ENCODE assay signal across 10 mouse cellular contexts in the genomic region with DNA sequence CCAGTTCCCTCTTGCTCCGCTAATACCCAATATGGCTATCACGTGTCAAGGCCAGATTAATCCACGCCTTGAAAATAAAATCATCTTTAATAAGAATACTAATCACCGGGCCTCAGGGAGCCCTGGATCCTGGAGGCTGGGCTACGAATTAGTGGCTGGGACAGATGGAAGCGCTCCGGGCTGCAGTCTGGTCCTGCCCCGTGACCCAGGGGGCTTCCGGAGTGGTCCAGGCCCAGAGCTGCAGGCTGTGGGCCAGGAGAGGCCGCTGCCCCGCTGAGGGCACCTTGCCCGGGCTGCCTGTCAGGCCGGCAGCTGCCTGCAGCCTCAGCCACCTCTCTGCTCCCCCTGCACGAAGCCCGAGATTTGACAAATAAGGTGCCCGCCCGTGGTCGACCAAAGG. TPM values are rescaled to one million over a fixed set of nuclear protein-coding genes. Genes with fewer than 3 reads are reported as not detected.
DNase-seq lines count a peak whose midpoint lies in the region; ATAC-seq lines count a peak whose summit lies in the region.
"Had no signal": no experiment of that assay in that cellular context is flagged by ENCODE, and none has a peak within 500 bp of the region (broad histone marks: within the 10 kb centered on the region; RNA-seq: fewer than 3 reads in every experiment).

No protein-coding gene starts in this region.

- ATAC-seq in kidney, embryonic 16.5 days (ENCODE audit: low FRiP score, low TSS enrichment): no peak
- no peak for ATAC-seq in hindbrain, embryonic 12.5 days (ENCODE audit: low FRiP score)
- ATAC-seq in neural tube, embryonic 13.5 days (ENCODE audit: low read depth): no peak

- H3K36me3 ChIP-seq in kidney, embryonic 16.5 days (ENCODE audit: insufficient read depth, low read length): no peaks in the 10 kb centered on the region
- H3K36me3 ChIP-seq in hindbrain, embryonic 12.5 days: no peaks in the 10 kb centered on the region
- no peaks in the 10 kb centered on the region for H3K36me3 ChIP-seq in neural tube, embryonic 13.5 days

- peaks cover 7% of the 10 kb centered on the region for H3K4me1 ChIP-seq in kidney, embryonic 16.5 days (ENCODE audit: insufficient read depth, low read length)
- peaks cover 23% of the 10 kb centered on the region for H3K4me1 ChIP-seq in hindbrain, embryonic 12.5 days
- H3K4me1 ChIP-seq in neural tube, embryonic 13.5 days (replicated peaks): peaks cover 51% of the 10 kb centered on the region

- no peak overlapping the region for H3K4me2 ChIP-seq in kidney, embryonic 16.5 days (replicated peaks; ENCODE audit: low read depth, low read length)
- 0 out of 2 replicates have a peak overlapping the region, but pooled peaks have one; percentile 15 for H3K4me2 ChIP-seq in hindbrain, embryonic 12.5 days (replicated peaks)
- no peak overlapping the region; the same call in 1 of the 2 replicates for H3K4me2 ChIP-seq in neural tube, embryonic 13.5 days

- no peak overlapping the region for H3K4me3 ChIP-seq in kidney, embryonic 16.5 days (ENCODE audit: low read length)
- no peak overlapping the region for H3K4me3 ChIP-seq in hindbrain, embryonic 12.5 days
- H3K4me3 ChIP-seq in neural tube, embryonic 13.5 days: no peak overlapping the region

- no peak overlapping the region for H3K27ac ChIP-seq in kidney, embryonic 16.5 days (ENCODE audit: low read length)
- H3K27ac ChIP-seq in hindbrain, embryonic 12.5 days: no peak overlapping the region
- no peak overlapping the region; the same call in 1 of the 2 replicates for H3K27ac ChIP-seq in neural tube, embryonic 13.5 days (replicated peaks)

- peaks cover 14% of the 10 kb centered on the region; the same call in 1 of the 2 replicates for H3K27me3 ChIP-seq in kidney, embryonic 16.5 days (ENCODE audit: insufficient read depth, low read length)
- peaks cover 48% of the 10 kb centered on the region for H3K27me3 ChIP-seq in hindbrain, embryonic 12.5 days
- H3K27me3 ChIP-seq in neural tube, embryonic 13.5 days: peaks cover 8% of the 10 kb centered on the region; the same call in 1 of the 2 replicates

- H3K9me3 ChIP-seq in kidney, embryonic 16.5 days (ENCODE audit: low read length): no peaks in the 10 kb centered on the region
- no peaks in the 10 kb centered on the region for H3K9me3 ChIP-seq in hindbrain, embryonic 12.5 days (replicated peaks)
- H3K9me3 ChIP-seq in neural tube, embryonic 13.5 days: no peaks in the 10 kb centered on the region

- DNase-seq in kidney, postnatal 4 days: peak; percentile 62 to 74
- peak; percentile 68 to 74 for DNase-seq in cerebellum, postnatal 36 days
- DNase-seq in adrenal gland, postnatal 4 days (ENCODE audit: low spot score in 2 of 2): no peak
- no peak for DNase-seq in layer of hippocampus, adult 11-12 months (ENCODE audit: low spot score)
- DNase-seq in urinary bladder, postnatal 36 days (ENCODE audit: low spot score in 2 of 2): no peak
- DNase-seq: gastrocnemius, postnatal 25 days had no signal

- no peak overlapping the region for H3K9ac ChIP-seq in kidney, embryonic 16.5 days (replicated peaks; ENCODE audit: low read length)
- H3K9ac ChIP-seq in hindbrain, embryonic 12.5 days: no peak overlapping the region
- H3K9ac ChIP-seq in neural tube, embryonic 13.5 days: peak overlapping the region; percentile 45; the same call in 1 of the 2 replicates

- 28% methylated on average over 18 of the region's 18 CpGs for WGBS in kidney, embryonic 16.5 days
- 17% methylated on average over 18 of the region's 18 CpGs for WGBS in hindbrain, embryonic 12.5 days
- 26% methylated on average over 18 of the region's 18 CpGs for WGBS in neural tube, embryonic 13.5 days

RNA-seq across cellular contexts. Expression of gene Epha8, which starts 13.9 kb away (rescaled TPM):
- polyA plus RNA-seq in kidney, embryonic 16.5 days (2015; fragmentation: Nextera tagmentation; extraction: Ambion mirVana): 0.06 and 0.50 TPM in 2 replicates
- 2.2 and 2.8 TPM in 2 replicates for polyA plus RNA-seq in hindbrain, embryonic 12.5 days (2016; fragmentation: Nextera tagmentation; extraction: Ambion mirVana)
- polyA plus RNA-seq in neural tube, embryonic 13.5 days (2015; fragmentation: Nextera tagmentation; extraction: Ambion mirVana): 8.0 and 9.1 TPM in 2 replicates
- under 1 TPM; 0.59 to 0.62 TPM for total RNA-seq in adrenal gland, postnatal 4 days (2021)
- total RNA-seq: common myeloid progenitor, adult 5-6 weeks; gastrocnemius, postnatal 25 days had no signal

RNA-seq across cellular contexts. Expression of gene C1qa, which starts 44.2 kb away (rescaled TPM):
- 21.9 and 26.4 TPM in 2 replicates for polyA plus RNA-seq in kidney, embryonic 16.5 days (2015; fragmentation: Nextera tagmentation; extraction: Ambion mirVana)
- 14.6 and 17.8 TPM in 2 replicates for polyA plus RNA-seq in hindbrain, embryonic 12.5 days (2016; fragmentation: Nextera tagmentation; extraction: Ambion mirVana)
- 23.2 and 28.5 TPM in 2 replicates for polyA plus RNA-seq in neural tube, embryonic 13.5 days (2015; fragmentation: Nextera tagmentation; extraction: Ambion mirVana)
- total RNA-seq in adrenal gland, postnatal 4 days (2021): 10 to 100 TPM; 49.1 to 55.4 TPM

RNA-seq across cellular contexts. Expression of gene C1qc, which starts 49.9 kb away (rescaled TPM):
- polyA plus RNA-seq in kidney, embryonic 16.5 days (2015; fragmentation: Nextera tagmentation; extraction: Ambion mirVana): 14.7 and 17.9 TPM in 2 replicates
- polyA plus RNA-seq in hindbrain, embryonic 12.5 days (2016; fragmentation: Nextera tagmentation; extraction: Ambion mirVana): 19.7 and 20.3 TPM in 2 replicates
- polyA plus RNA-seq in neural tube, embryonic 13.5 days (2015; fragmentation: Nextera tagmentation; extraction: Ambion mirVana): 24.7 and 25.5 TPM in 2 replicates
- total RNA-seq in adrenal gland, postnatal 4 days (2021): 10 to 100 TPM; 37.0 to 49.0 TPM
- total RNA-seq: common myeloid progenitor, adult 5-6 weeks had no signal

RNA-seq across cellular contexts. Expression of gene C1qb, which starts 56.8 kb away (rescaled TPM):
- polyA plus RNA-seq in kidney, embryonic 16.5 days (2015; fragmentation: Nextera tagmentation; extraction: Ambion mirVana): 40.1 and 44.3 TPM in 2 replicates
- 31.6 and 34.9 TPM in 2 replicates for polyA plus RNA-seq in hindbrain, embryonic 12.5 days (2016; fragmentation: Nextera tagmentation; extraction: Ambion mirVana)
- 47.3 and 50.5 TPM in 2 replicates for polyA plus RNA-seq in neural tube, embryonic 13.5 days (2015; fragmentation: Nextera tagmentation; extraction: Ambion mirVana)
- total RNA-seq in adrenal gland, postnatal 4 days (2021): 10 to 100 TPM; 47.0 to 59.8 TPM

Comparison
In these comparisons a context has a peak if more than half of its experiments do, and no peak if none do; other contexts are left out.
1. DNase-seq: peak in kidney, postnatal 4 days (2 of 2) and cerebellum, postnatal 36 days (2 of 2); none in adrenal gland, postnatal 4 days (0 of 2), layer of hippocampus, adult 11-12 months (single experiment) and urinary bladder, postnatal 36 days (0 of 2).